Mouse (Mus musculus) testis, adult 2 months (tissue): ENCODE results near the gene Serpinc1. TPM values are rescaled to one million over a fixed set of nuclear protein-coding genes. Genes with fewer than 3 reads are reported as not detected.
"Not testable (repeated sequence)": the region's sequence is repeated elsewhere in the genome, so short reads cannot be mapped to it uniquely, and the experiment has no call there.

Experiments used
- H3K27ac ChIP-seq: fragments of 200-500 bp; 2 replicates; pipeline ENCODE4 v1.5.1; 2012; ENCODE audit warnings: low read depth, low read length; ENCODE audit not compliant: control insufficient read depth, insufficient read depth
- H3K27me3 ChIP-seq: fragments of 200-500 bp; 2 replicates; pipeline ENCODE4 v1.6.1; 2012; ENCODE audit warnings: mild to moderate bottlenecking, low read length, moderate library complexity; ENCODE audit not compliant: control insufficient read depth, insufficient read depth
- H3K36me3 ChIP-seq: fragments of 200-500 bp; 2 replicates; pipeline ENCODE4 v1.6.1; 2012; ENCODE audit warnings: mild to moderate bottlenecking, low read length; ENCODE audit not compliant: control insufficient read depth, insufficient read depth
- H3K4me1 ChIP-seq: fragments of 200-500 bp; 2 replicates; pipeline ENCODE4 v1.6.1; 2012; ENCODE audit warnings: low read length; ENCODE audit not compliant: control insufficient read depth, insufficient read depth
- H3K4me3 ChIP-seq: fragments of 200-500 bp; 2 replicates; pipeline ENCODE4 v1.5.1; 2012; ENCODE audit warnings: low read depth, mild to moderate bottlenecking, low read length, moderate library complexity, mixed read lengths; ENCODE audit not compliant: control insufficient read depth
- CTCF ChIP-seq: fragments of 200-500 bp; IDR thresholded peaks from 2 replicates; pipeline ENCODE4 v1.5.1; 2012; ENCODE audit warnings: low read depth, mild to moderate bottlenecking, inconsistent platforms, low read length, moderate library complexity; ENCODE audit not compliant: control insufficient read depth, insufficient read depth, insufficient replicate concordance
- POLR2A ChIP-seq: fragments of 200-500 bp; IDR thresholded peaks from 2 replicates; pipeline ENCODE4 v1.6.1; 2012; ENCODE audit warnings: low read depth, mild to moderate bottlenecking, inconsistent platforms, low read length, moderate library complexity; ENCODE audit not compliant: control insufficient read depth
- polyA plus RNA-seq: library from polyadenylated mRNA; depleted of rRNA; stranded (reverse); fragments of >200 nt; gene quantifications from 2 replicates; pipeline ENCODE4 v1.2.3, GENCODE M21; 2012

Serpinc1 gene
- polyA plus RNA-seq, 1 experiment, result 0.69 TPM

GRCm38 (mm10) chr1:160980021-160980420 is 1.6 kb downstream of the Serpinc1 start:
- H3K36me3 ChIP-seq, result no peaks in the 10 kb centered on the region
- TF ChIP-seq POLR2A, result no peak
- TF ChIP-seq CTCF, result no peak
- no peak overlapping the region for H3K27ac ChIP-seq
- no peak overlapping the region for H3K4me3 ChIP-seq
- no peaks in the 10 kb centered on the region for H3K4me1 ChIP-seq
- no peaks in the 10 kb centered on the region for H3K27me3 ChIP-seq

- H3K27me3 ChIP-seq, result no peaks in the 10 kb centered on the region
- no peak for TF ChIP-seq CTCF
- H3K27ac ChIP-seq, result no peak overlapping the region
- no peak overlapping the region for H3K4me3 ChIP-seq
- H3K4me1 ChIP-seq, result no peaks in the 10 kb centered on the region
- no peaks in the 10 kb centered on the region for H3K36me3 ChIP-seq
Measured at GRCm38 (mm10) chr1:160980537-160981234, 2.3 kb downstream of the Serpinc1 start.

GRCm38 (mm10) chr1:160981337-160981736 is 3.0 kb downstream of the Serpinc1 start:
- Histone ChIP-seq H3K27ac (no peak overlapping the region), H3K4me3 (no peak overlapping the region), H3K27me3 (no peaks in the 10 kb centered on the region), H3K4me1 (no peaks in the 10 kb centered on the region), H3K36me3 (no peaks in the 10 kb centered on the region)
- TF ChIP-seq POLR2A (no peak), CTCF (no peak)

GRCm38 (mm10) chr1:160982887-160983286 is 4.5 kb downstream of the Serpinc1 start:
- no peak for TF ChIP-seq POLR2A
- no peak for TF ChIP-seq CTCF
- Histone ChIP-seq H3K4me1 (peaks cover 5% of the 10 kb centered on the region), H3K27ac (no peak overlapping the region), H3K27me3 (no peaks in the 10 kb centered on the region), H3K4me3 (no peak overlapping the region), H3K36me3 (no peaks in the 10 kb centered on the region)

DNA sequence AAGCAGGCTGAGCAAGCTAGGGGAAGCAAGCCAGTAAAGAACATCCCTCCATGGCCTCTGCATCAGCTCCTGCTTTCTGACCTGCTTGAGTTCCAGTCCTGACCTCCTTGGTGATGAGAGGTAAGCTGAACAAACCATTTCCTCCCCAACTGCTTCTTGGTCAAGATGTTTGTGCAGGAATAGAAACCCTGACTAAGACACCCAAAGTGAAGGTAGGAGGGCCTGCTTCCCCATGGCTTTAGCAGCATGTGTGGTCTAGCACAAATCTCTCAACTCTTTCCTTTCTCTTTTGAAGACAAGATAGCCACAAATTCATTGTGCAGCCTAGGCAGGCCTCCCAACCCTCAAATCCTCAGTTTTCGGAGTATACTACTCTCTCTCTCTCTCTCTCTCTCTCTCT is 6.3 kb downstream of the Serpinc1 start:
- H3K4me1 ChIP-seq, H3K4me3 ChIP-seq, H3K27me3 ChIP-seq, H3K36me3 ChIP-seq, H3K27ac ChIP-seq: not testable (repeated sequence)

- H3K4me1 ChIP-seq, result peaks cover 5% of the 10 kb centered on the region
- TF ChIP-seq CTCF, result no peak
- no peak for TF ChIP-seq POLR2A
- no peak overlapping the region for H3K4me3 ChIP-seq
- no peaks in the 10 kb centered on the region for H3K27me3 ChIP-seq
- H3K36me3 ChIP-seq, result no peaks in the 10 kb centered on the region
- no peak overlapping the region for H3K27ac ChIP-seq
Measured at GRCm38 (mm10) chr1:160985477-160985876, 7.1 kb downstream of the Serpinc1 start.

GRCm38 (mm10) chr1:160986881-160987635 is 8.7 kb downstream of the Serpinc1 start:
- Histone ChIP-seq H3K27me3 (no peaks in the 10 kb centered on the region), H3K27ac (no peak overlapping the region)

More at GRCm38 (mm10) chr1:160986881-160987635, 8.7 kb downstream of the Serpinc1 start:
- H3K4me1 ChIP-seq, result peaks cover 5% of the 10 kb centered on the region
- no peak overlapping the region for H3K4me3 ChIP-seq
- no peak for TF ChIP-seq POLR2A
- H3K36me3 ChIP-seq, result no peaks in the 10 kb centered on the region
